Mouse (Mus musculus) MEL (cell line): Measurements from ENCODE around the gene Cep63. TPM values are rescaled to one million over a fixed set of nuclear protein-coding genes. Genes with fewer than 3 reads are reported as not detected.

Experiments used
- DNase-seq: peaks from one replicate; pipeline ENCODE4 v3.0.0; 2011; ENCODE audit warnings: low read depth, low spot score
- H3K27ac ChIP-seq: 2 replicates; pipeline ENCODE4 v1.5.1; 2012; ENCODE audit warnings: low read depth, mild to moderate bottlenecking, control low read depth, low read length, moderate library complexity; ENCODE audit not compliant: control insufficient read depth
- H3K27me3 ChIP-seq, 2 experiments: fragments of 150-350 bp in 1 of 2; sonication (generic) in 1 of 2; 2 replicates each; pipeline ENCODE4 v1.6.1; 2012; ENCODE audit warnings: low read length in 2 of 2, mild to moderate bottlenecking in 2 of 2, improper control_type of control experiment in 1 of 2, moderate library complexity in 1 of 2; ENCODE audit not compliant: insufficient read depth in 2 of 2, control insufficient read depth in 1 of 2
- H3K36me3 ChIP-seq, 2 experiments: 2 replicates each; pipeline ENCODE4 v1.6.1; 2012 to 2014; ENCODE audit warnings: low read length in 2 of 2, improper control_type of control experiment in 1 of 2, inconsistent platforms in 1 of 2, mild to moderate bottlenecking in 1 of 2; ENCODE audit not compliant: insufficient read depth in 2 of 2, control insufficient read depth in 1 of 2
- H3K4me1 ChIP-seq, 2 experiments: fragments of 150-350 bp in 1 of 2; sonication (generic) in 1 of 2; 2 replicates each; pipeline ENCODE4 v1.6.1; 2012; ENCODE audit warnings: low read length in 2 of 2, improper control_type of control experiment in 1 of 2, mild to moderate bottlenecking in 1 of 2; ENCODE audit not compliant: insufficient read depth in 2 of 2, control insufficient read depth in 1 of 2
- H3K4me3 ChIP-seq, 2 experiments: fragments of 150-350 bp in 1 of 2; sonication (generic) in 1 of 2; 2 replicates each; pipeline ENCODE4 v1.5.1; 2012; ENCODE audit warnings: low read depth in 2 of 2, low read length in 2 of 2, mild to moderate bottlenecking in 2 of 2, moderate library complexity in 2 of 2, control low read depth in 1 of 2, improper control_type of control experiment in 1 of 2; ENCODE audit not compliant: control insufficient read depth in 1 of 2, insufficient read depth in 1 of 2
- H3K79me2 ChIP-seq: 2 replicates; pipeline ENCODE4 v1.6.1; 2012; ENCODE audit warnings: mild to moderate bottlenecking, low read length, moderate library complexity; ENCODE audit not compliant: control insufficient read depth, poor library complexity, insufficient read depth
- H3K9ac ChIP-seq: 2 replicates; pipeline ENCODE4 v1.6.1; 2012; ENCODE audit warnings: low read depth, mild to moderate bottlenecking, control low read depth, low read length, moderate library complexity; ENCODE audit not compliant: control insufficient read depth, poor library complexity, severe bottlenecking
- H3K9me3 ChIP-seq: fragments of 150-350 bp; sonication (generic); replicated peaks from 2 replicates; pipeline ENCODE4 v1.6.1; 2012; ENCODE audit warnings: mild to moderate bottlenecking, low read length, improper control_type of control experiment, moderate library complexity; ENCODE audit not compliant: insufficient read depth
- E2F4 ChIP-seq: IDR thresholded peaks from 2 replicates; pipeline ENCODE4 v1.6.1; 2011; ENCODE audit warnings: low read depth, low read length, improper control_type of control experiment, borderline replicate concordance
- ELF1 ChIP-seq: IDR thresholded peaks from 2 replicates; pipeline ENCODE4 v1.6.1; 2014; ENCODE audit warnings: low read depth, mild to moderate bottlenecking, inconsistent platforms, low read length, improper control_type of control experiment, moderate library complexity
- GATA1 ChIP-seq: IDR thresholded peaks from 2 replicates; pipeline ENCODE4 v1.6.1; 2011; ENCODE audit warnings: low read depth, low read length, improper control_type of control experiment
- JUND ChIP-seq: IDR thresholded peaks from 2 replicates; pipeline ENCODE4 v1.6.1; 2011; ENCODE audit warnings: low read depth, mild to moderate bottlenecking, improper control_type of control experiment, low read length
- MAFK ChIP-seq: IDR thresholded peaks from 2 replicates; pipeline ENCODE4 v1.6.1; 2011; ENCODE audit warnings: low read depth, mild to moderate bottlenecking, low read length, improper control_type of control experiment, borderline replicate concordance
- MEF2A ChIP-seq: IDR thresholded peaks from 2 replicates; pipeline ENCODE4 v1.6.1; 2014; ENCODE audit warnings: low read depth, mild to moderate bottlenecking, inconsistent platforms, low read length, improper control_type of control experiment; ENCODE audit not compliant: poor library complexity, insufficient replicate concordance, severe bottlenecking; ENCODE audit errors: extremely low read depth
- MYB ChIP-seq: IDR thresholded peaks from 2 replicates; pipeline ENCODE4 v1.6.1; 2011; ENCODE audit warnings: mild to moderate bottlenecking, low read depth, low read length, improper control_type of control experiment
- NELFE ChIP-seq: IDR thresholded peaks from 2 replicates; pipeline ENCODE4 v1.6.1; 2011; ENCODE audit warnings: low read depth, low read length, improper control_type of control experiment
- POLR2A ChIP-seq, 2 experiments: IDR thresholded peaks; 2 replicates each; pipeline ENCODE4 v1.6.1; 2011 to 2012; ENCODE audit warnings: low read length in 2 of 2, mild to moderate bottlenecking in 2 of 2, control low read depth in 1 of 2, improper control_type of control experiment in 1 of 2, low read depth in 1 of 2, moderate library complexity in 1 of 2; ENCODE audit not compliant: control insufficient read depth in 1 of 2, insufficient read depth in 1 of 2, poor library complexity in 1 of 2
- POLR2AphosphoS2 ChIP-seq: IDR thresholded peaks from 2 replicates; pipeline ENCODE4 v1.6.1; 2011; ENCODE audit warnings: low read length, improper control_type of control experiment
- POLR2AphosphoS5 ChIP-seq: IDR thresholded peaks from 2 replicates; pipeline ENCODE4 v1.6.1; 2012; ENCODE audit warnings: low read depth, borderline replicate concordance, mild to moderate bottlenecking, inconsistent platforms, low read length, moderate library complexity, mixed read lengths
- RAD21 ChIP-seq: IDR thresholded peaks from 2 replicates; pipeline ENCODE4 v1.6.1; 2011; ENCODE audit warnings: mild to moderate bottlenecking, low read depth, low read length, improper control_type of control experiment
- SIN3A ChIP-seq: IDR thresholded peaks from 2 replicates; pipeline ENCODE4 v1.6.1; 2012; ENCODE audit warnings: low read length, improper control_type of control experiment, inconsistent platforms
- SMC3 ChIP-seq: IDR thresholded peaks from 2 replicates; pipeline ENCODE4 v1.6.1; 2011; ENCODE audit warnings: low read depth, low read length, improper control_type of control experiment
- TAL1 ChIP-seq: IDR thresholded peaks from 2 replicates; pipeline ENCODE4 v1.6.1; 2012; ENCODE audit warnings: mild to moderate bottlenecking, inconsistent platforms, low read length, moderate library complexity, mixed read lengths
- TBP ChIP-seq: IDR thresholded peaks from 2 replicates; pipeline ENCODE4 v1.8.0; 2011; ENCODE audit warnings: low read depth, low read length, improper control_type of control experiment
- TCF12 ChIP-seq: IDR thresholded peaks from 2 replicates; pipeline ENCODE4 v1.6.1; 2014; ENCODE audit warnings: low read depth, mild to moderate bottlenecking, inconsistent platforms, low read length, improper control_type of control experiment, moderate library complexity
- USF1 ChIP-seq: IDR thresholded peaks from 2 replicates; pipeline ENCODE4 v1.6.1; 2014; ENCODE audit warnings: low read depth, mild to moderate bottlenecking, inconsistent platforms, low read length, improper control_type of control experiment, moderate library complexity
- USF2 ChIP-seq, 2 experiments: IDR thresholded peaks; 2 replicates each; pipeline ENCODE4 v1.6.1; 2011 to 2012; ENCODE audit warnings: improper control_type of control experiment in 2 of 2, low read length in 2 of 2, borderline replicate concordance in 1 of 2, inconsistent platforms in 1 of 2, low read depth in 1 of 2, mild to moderate bottlenecking in 1 of 2; ENCODE audit not compliant: insufficient read depth in 1 of 2
- ZC3H11A ChIP-seq: IDR thresholded peaks from 2 replicates; pipeline ENCODE4 v1.6.1; 2012; ENCODE audit warnings: low read depth, mild to moderate bottlenecking, inconsistent platforms, low read length, improper control_type of control experiment
- ZKSCAN1 ChIP-seq: IDR thresholded peaks from 2 replicates; pipeline ENCODE4 v1.6.1; 2012; ENCODE audit warnings: low read depth, mild to moderate bottlenecking, inconsistent platforms, low read length, improper control_type of control experiment, moderate library complexity
- ZMIZ1 ChIP-seq: IDR thresholded peaks from 2 replicates; pipeline ENCODE4 v1.6.1; 2012; ENCODE audit warnings: low read depth, mild to moderate bottlenecking, inconsistent platforms, low read length, improper control_type of control experiment, moderate library complexity
- polyA plus RNA-seq, 2 experiments: library from polyadenylated mRNA; stranded (reverse) in 1 of 2; unstranded in 1 of 2; fragments of >175 nt in 1 of 2; fragments of >200 nt in 1 of 2; gene quantifications; 2 replicates each; pipeline versions ENCODE4 v1.2.1 to v1.2.4; 2012; ENCODE audit warnings: low replicate concordance in 2 of 2, low read depth in 1 of 2; ENCODE audit not compliant: insufficient read length in 2 of 2, insufficient read depth in 1 of 2, missing spikeins in 1 of 2
- total RNA-seq: library from RNA; depleted of rRNA; stranded (reverse); fragments of 300-350 nt; gene quantifications from 2 replicates; pipeline ENCODE4 v1.2.3, GENCODE M21; 2012

Cep63 gene
- total and polyA plus RNA-seq, 3 experiments: 9.6 to 14.6 TPM; not detected in 1

DNA sequence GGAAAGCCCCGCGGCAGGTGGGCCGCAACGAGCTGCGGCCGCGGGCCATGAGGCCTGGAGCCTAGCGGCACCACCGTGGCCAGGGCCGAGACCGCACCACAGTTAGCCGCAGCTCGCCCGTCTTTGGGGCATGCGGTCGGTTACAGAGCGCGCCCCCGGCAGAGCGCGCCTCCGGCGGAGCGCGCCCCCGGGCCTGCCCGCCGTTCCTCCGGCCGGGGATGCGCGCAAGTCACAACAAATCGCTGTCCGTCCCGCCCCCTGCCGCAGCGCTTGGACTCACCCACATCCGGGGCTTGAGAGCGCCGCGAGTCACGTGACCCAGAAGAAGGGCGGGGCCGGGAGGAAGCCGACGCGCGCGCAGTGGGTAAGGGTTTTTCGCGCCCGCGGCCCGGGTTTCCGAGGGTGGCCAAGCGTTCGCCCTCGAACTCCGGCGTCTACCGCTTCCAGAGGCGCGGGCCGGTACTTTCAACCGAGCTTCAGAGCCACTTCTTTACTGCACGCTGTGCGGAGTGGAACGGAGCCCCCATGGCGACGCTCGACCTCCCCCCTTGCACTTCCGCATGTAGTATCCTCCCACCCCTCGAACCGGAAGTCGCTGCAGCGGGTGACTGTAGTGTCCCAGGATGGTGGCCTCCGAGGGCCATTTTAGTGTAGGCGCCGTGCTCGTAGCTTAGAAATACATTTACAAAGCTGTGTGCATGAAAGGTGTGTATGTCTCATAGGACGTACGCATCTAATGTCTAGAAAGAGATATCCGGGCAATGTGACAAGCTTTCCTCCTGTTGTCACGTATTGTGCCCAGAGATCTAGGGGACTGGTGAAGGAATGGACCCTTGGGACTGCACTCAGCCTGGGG, at the start of gene Cep63, which contains the start of gene Anapc13 (continued):
- peak; percentile 98 for TF ChIP-seq ELF1
- TF ChIP-seq E2F4: no peak
- peak; percentile 94 for TF ChIP-seq USF1
- TF ChIP-seq RAD21: no peak
- TF ChIP-seq TBP: peak; percentile 48
- no peak for TF ChIP-seq SMC3

DNA sequence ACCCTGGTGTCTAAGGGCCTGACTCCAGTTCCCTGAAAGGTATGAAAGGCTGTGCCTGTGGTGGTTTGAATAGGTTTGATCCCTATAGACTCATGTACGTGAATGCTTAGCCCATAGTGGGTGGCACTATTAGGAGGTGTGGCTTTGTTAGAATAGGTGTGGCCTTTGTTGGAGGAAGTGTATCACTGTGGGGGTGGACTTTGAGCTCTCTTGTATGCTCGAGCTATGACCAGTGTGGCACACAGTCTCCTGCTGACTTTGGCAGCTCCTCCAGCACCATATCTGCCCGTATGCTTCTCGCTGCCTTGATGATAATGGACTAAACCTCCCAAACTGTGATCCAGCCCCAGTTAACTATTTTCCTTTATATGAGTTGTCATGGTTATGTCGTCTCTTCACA, 49.6 kb upstream of the Cep63 start:
- H3K4me1 ChIP-seq: no peaks in the 10 kb centered on the region
- H3K36me3 ChIP-seq: no peaks in the 10 kb centered on the region
- DNase-seq: no peak
- no peak overlapping the region for H3K9ac ChIP-seq
- H3K27me3 ChIP-seq: no peaks in the 10 kb centered on the region
- H3K4me3 ChIP-seq: no peak overlapping the region
- H3K27ac ChIP-seq: no peak overlapping the region
- H3K9me3 ChIP-seq: no peaks in the 10 kb centered on the region
- no peaks in the 10 kb centered on the region for H3K79me2 ChIP-seq
- TF ChIP-seq MEF2A: no peak
- TF ChIP-seq USF1: no peak
- no peak for TF ChIP-seq POLR2AphosphoS5
- TF ChIP-seq ELF1: no peak
- no peak for TF ChIP-seq MAFK
- no peak for TF ChIP-seq TAL1
- TF ChIP-seq POLR2A (IDR thresholded peaks at IDR 0.05; ENCODE audit: control insufficient read depth in 1 of 2, insufficient read depth in 1 of 2, low read depth in 1 of 2, low read length in 2 of 2, poor library complexity in 1 of 2): no peak
- no peak for TF ChIP-seq POLR2AphosphoS2
- TF ChIP-seq ZC3H11A: no peak

DNA sequence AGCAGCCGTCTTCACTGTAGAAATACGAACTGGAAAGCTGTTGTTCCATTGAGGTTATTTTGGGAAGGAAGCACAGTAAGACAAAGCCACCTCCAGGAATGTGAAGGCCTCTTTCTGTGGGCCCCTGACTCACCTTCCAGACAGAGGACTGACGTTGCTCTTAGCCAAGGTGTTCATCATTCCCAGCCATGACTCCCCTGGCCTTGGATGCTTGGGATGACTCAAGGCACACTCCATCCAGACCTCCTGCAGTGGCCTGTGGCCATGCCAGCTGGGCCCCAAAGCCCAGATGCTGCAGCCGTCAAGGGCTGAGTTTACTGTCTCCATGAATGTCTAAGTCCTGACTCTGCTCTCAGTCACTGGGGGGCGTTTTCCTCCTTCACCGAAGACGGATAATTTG, 47.0 kb upstream of the Cep63 start:
- no peak for DNase-seq
- no peak for TF ChIP-seq GATA1
- no peak for TF ChIP-seq SIN3A
- TF ChIP-seq USF2 (IDR thresholded peaks at IDR 0.05; ENCODE audit: borderline replicate concordance in 1 of 2, insufficient read depth in 1 of 2, low read depth in 1 of 2, low read length in 2 of 2): no peak
- TF ChIP-seq MYB: no peak
- no peak for TF ChIP-seq POLR2AphosphoS2
- TF ChIP-seq E2F4: no peak
- TF ChIP-seq JUND: no peak
- no peak for TF ChIP-seq POLR2AphosphoS5
- TF ChIP-seq TCF12: no peak
- TF ChIP-seq MEF2A: no peak
- TF ChIP-seq ZKSCAN1: no peak
- no peak for TF ChIP-seq ZMIZ1
- TF ChIP-seq NELFE: no peak

More for the DNA sequence above, 47.0 kb upstream of the Cep63 start:
- no peaks in the 10 kb centered on the region for H3K4me1 ChIP-seq
- no peak overlapping the region for H3K9ac ChIP-seq
- H3K27me3 ChIP-seq: no peaks in the 10 kb centered on the region
- H3K9me3 ChIP-seq: no peaks in the 10 kb centered on the region
- H3K79me2 ChIP-seq: no peaks in the 10 kb centered on the region
- H3K4me3 ChIP-seq: no peak overlapping the region
- H3K36me3 ChIP-seq: no peaks in the 10 kb centered on the region
- H3K27ac ChIP-seq: no peak overlapping the region
